26 mouse cellular contexts compared by ENCODE assay signal in the genomic region with DNA sequence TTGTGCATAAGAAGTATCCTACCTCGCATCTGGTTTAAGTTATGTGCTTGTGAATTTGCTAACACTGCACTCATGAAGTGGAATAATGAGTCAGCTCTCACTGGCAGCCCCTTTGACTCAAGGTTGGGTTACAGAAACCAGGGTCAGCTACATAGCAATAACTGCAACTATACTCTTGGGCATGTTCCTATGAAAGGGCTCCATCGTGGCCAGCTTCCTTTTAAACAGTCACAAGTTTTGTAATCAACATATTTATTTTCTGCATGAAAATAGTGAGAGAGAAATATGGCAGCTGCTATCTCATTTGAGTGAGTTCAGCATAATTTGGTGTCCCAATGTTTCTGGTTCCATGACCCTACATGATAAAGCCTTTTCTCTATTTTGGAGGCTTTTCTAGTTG.
DNase-seq lines count a peak whose midpoint lies in the region; ATAC-seq lines count a peak whose summit lies in the region.
"Had no signal": no experiment of that assay in that cellular context is flagged by ENCODE, and none has a peak within 500 bp of the region (broad histone marks: within the 10 kb centered on the region; RNA-seq: fewer than 3 reads in every experiment).

No protein-coding gene starts in this region.

- WGBS in embryonic facial prominence, embryonic 11.5 days, result 54% methylated on average over 2 of the region's 2 CpGs
- WGBS in embryonic facial prominence, embryonic 10.5 days, result 79% methylated on average over 2 of the region's 2 CpGs
- WGBS in embryonic facial prominence, embryonic 14.5 days, result 40% methylated on average over 2 of the region's 2 CpGs
- 46% methylated on average over 2 of the region's 2 CpGs for WGBS in lung, embryonic 16.5 days

- peak; percentile 38 for DNase-seq in embryonic facial prominence, embryonic 11.5 days (ENCODE audit: low spot score)
- DNase-seq in embryonic facial prominence, embryonic 10.5 days (ENCODE audit: low spot score), result no peak
- DNase-seq in embryonic facial prominence, embryonic 14.5 days (ENCODE audit: low spot score), result peak; percentile 31
- peak; percentile 12 for DNase-seq in lung, postnatal 36 days
- DNase-seq in left cerebral cortex, adult 9 months (ENCODE audit: low spot score in 2 of 2), result no peak
- DNase-seq in testis, postnatal 14 days (ENCODE audit: low spot score), result no peak
- DNase-seq: adrenal gland, postnatal 10 days; cerebellum, adult 9-10 months; gastrocnemius, adult 2 months; heart, adult 2 months; heart, postnatal 4 days; kidney, adult 18-20 months; kidney, postnatal 25 days; liver; thymus, postnatal 14 days had no signal

- H3K9me3 ChIP-seq in embryonic facial prominence, embryonic 11.5 days (replicated peaks; ENCODE audit: control insufficient read depth, low read length), result no peaks in the 10 kb centered on the region
- H3K9me3 ChIP-seq in embryonic facial prominence, embryonic 10.5 days, result no peaks in the 10 kb centered on the region
- H3K9me3 ChIP-seq in embryonic facial prominence, embryonic 14.5 days (ENCODE audit: control insufficient read depth, low read length), result no peaks in the 10 kb centered on the region
- H3K9me3 ChIP-seq in lung, embryonic 16.5 days (ENCODE audit: control insufficient read depth, low read length), result no peaks in the 10 kb centered on the region
- H3K9me3 ChIP-seq: forebrain, embryonic 10.5 days; forebrain, embryonic 15.5 days; heart, embryonic 12.5 days; hindbrain, embryonic 13.5 days; kidney, embryonic 15.5 days; midbrain, embryonic 13.5 days; neural tube, embryonic 13.5 days had no signal

- H3K4me2 ChIP-seq in embryonic facial prominence, embryonic 11.5 days (ENCODE audit: low read depth, low read length), result no peak overlapping the region
- no peak overlapping the region for H3K4me2 ChIP-seq in embryonic facial prominence, embryonic 14.5 days (ENCODE audit: low read depth, low read length)
- no peak overlapping the region for H3K4me2 ChIP-seq in lung, embryonic 16.5 days (ENCODE audit: low read depth, low read length)
- H3K4me2 ChIP-seq: forebrain, embryonic 15.5 days; heart, embryonic 12.5 days; hindbrain, embryonic 13.5 days; kidney, embryonic 15.5 days; midbrain, embryonic 13.5 days; neural tube, embryonic 13.5 days had no signal

- H3K36me3 ChIP-seq in embryonic facial prominence, embryonic 11.5 days (replicated peaks; ENCODE audit: control insufficient read depth, insufficient read depth, low read depth, low read length), result no peaks in the 10 kb centered on the region
- no peaks in the 10 kb centered on the region for H3K36me3 ChIP-seq in embryonic facial prominence, embryonic 10.5 days (replicated peaks)
- H3K36me3 ChIP-seq in embryonic facial prominence, embryonic 14.5 days (ENCODE audit: control insufficient read depth, insufficient read depth, low read length), result no peaks in the 10 kb centered on the region
- H3K36me3 ChIP-seq in lung, embryonic 16.5 days (ENCODE audit: control insufficient read depth, insufficient read depth, low read length), result no peaks in the 10 kb centered on the region
- H3K36me3 ChIP-seq: forebrain, embryonic 10.5 days; forebrain, embryonic 15.5 days; heart, embryonic 12.5 days; hindbrain, embryonic 13.5 days; kidney, embryonic 15.5 days; midbrain, embryonic 13.5 days; neural tube, embryonic 13.5 days had no signal

- H3K27ac ChIP-seq in embryonic facial prominence, embryonic 11.5 days (replicated peaks; ENCODE audit: low read depth, low read length), result no peak overlapping the region
- H3K27ac ChIP-seq in embryonic facial prominence, embryonic 10.5 days (replicated peaks), result no peak overlapping the region
- no peak overlapping the region for H3K27ac ChIP-seq in embryonic facial prominence, embryonic 14.5 days (replicated peaks; ENCODE audit: low read depth, low read length)
- no peak overlapping the region for H3K27ac ChIP-seq in lung, embryonic 16.5 days (ENCODE audit: low read length)
- H3K27ac ChIP-seq: forebrain, embryonic 10.5 days; forebrain, embryonic 15.5 days; gastrocnemius, adult 2 months; heart, adult 2 months; hindbrain, embryonic 13.5 days; kidney, embryonic 15.5 days; liver, embryonic 14.5 days; macrophage; midbrain, embryonic 13.5 days; neural tube, embryonic 13.5 days had no signal

- no peaks in the 10 kb centered on the region for H3K4me1 ChIP-seq in embryonic facial prominence, embryonic 11.5 days (ENCODE audit: control insufficient read depth, insufficient read depth, low read length)
- no peaks in the 10 kb centered on the region for H3K4me1 ChIP-seq in embryonic facial prominence, embryonic 10.5 days
- no peaks in the 10 kb centered on the region for H3K4me1 ChIP-seq in embryonic facial prominence, embryonic 14.5 days (ENCODE audit: control insufficient read depth, insufficient read depth, low read length)
- no peaks in the 10 kb centered on the region for H3K4me1 ChIP-seq in lung, embryonic 16.5 days (replicated peaks; ENCODE audit: control insufficient read depth, insufficient read depth, low read length)
- H3K4me1 ChIP-seq: forebrain, embryonic 10.5 days; forebrain, embryonic 15.5 days; heart, embryonic 12.5 days; hindbrain, embryonic 13.5 days; kidney, embryonic 15.5 days; midbrain, embryonic 13.5 days; neural tube, embryonic 13.5 days had no signal

- H3K9ac ChIP-seq in embryonic facial prominence, embryonic 11.5 days (replicated peaks; ENCODE audit: low read length), result no peak overlapping the region
- H3K9ac ChIP-seq in embryonic facial prominence, embryonic 14.5 days (ENCODE audit: low read depth, low read length), result no peak overlapping the region
- no peak overlapping the region for H3K9ac ChIP-seq in lung, embryonic 16.5 days (ENCODE audit: low read length)
- H3K9ac ChIP-seq: forebrain, embryonic 15.5 days; heart, embryonic 12.5 days; hindbrain, embryonic 13.5 days; kidney, embryonic 15.5 days; liver, embryonic 14.5 days; midbrain, embryonic 13.5 days; neural tube, embryonic 13.5 days had no signal

- no peak for ATAC-seq in embryonic facial prominence, embryonic 11.5 days (replicated peaks; ENCODE audit: insufficient number of reproducible peaks, low FRiP score, low TSS enrichment, low read depth)
- no peak for ATAC-seq in embryonic facial prominence, embryonic 14.5 days (ENCODE audit: low read depth)
- ATAC-seq in lung, embryonic 16.5 days (ENCODE audit: low read depth), result peak; percentile 87
- ATAC-seq: forebrain, embryonic 15.5 days; midbrain, embryonic 13.5 days; Patski had no signal

- H3K27me3 ChIP-seq in embryonic facial prominence, embryonic 11.5 days (ENCODE audit: control insufficient read depth, insufficient read depth, low read length), result no peaks in the 10 kb centered on the region
- no peaks in the 10 kb centered on the region for H3K27me3 ChIP-seq in embryonic facial prominence, embryonic 10.5 days (replicated peaks; ENCODE audit: low read depth, poor library complexity, severe bottlenecking)
- no peaks in the 10 kb centered on the region for H3K27me3 ChIP-seq in embryonic facial prominence, embryonic 14.5 days (replicated peaks; ENCODE audit: control insufficient read depth, insufficient read depth, low read length)
- H3K27me3 ChIP-seq in lung, embryonic 16.5 days (ENCODE audit: control insufficient read depth, insufficient read depth, low read depth, low read length), result no peaks in the 10 kb centered on the region
- H3K27me3 ChIP-seq: forebrain, embryonic 15.5 days; heart, embryonic 12.5 days; hindbrain, embryonic 13.5 days; kidney, embryonic 15.5 days; midbrain, embryonic 13.5 days; neural tube, embryonic 13.5 days; Patski had no signal

- no peak overlapping the region for H3K4me3 ChIP-seq in embryonic facial prominence, embryonic 11.5 days (ENCODE audit: low read depth, low read length)
- H3K4me3 ChIP-seq in embryonic facial prominence, embryonic 10.5 days, result no peak overlapping the region
- no peak overlapping the region for H3K4me3 ChIP-seq in embryonic facial prominence, embryonic 14.5 days (ENCODE audit: low read depth, low read length)
- H3K4me3 ChIP-seq in lung, embryonic 16.5 days (ENCODE audit: low read length), result no peak overlapping the region
- H3K4me3 ChIP-seq: forebrain, embryonic 10.5 days; forebrain, embryonic 15.5 days; gastrocnemius, adult 2 months; heart, adult 2 months; heart, embryonic 12.5 days; hindbrain, embryonic 13.5 days; kidney, embryonic 15.5 days; midbrain, embryonic 13.5 days; neural tube, embryonic 13.5 days had no signal

Comparison
In these comparisons a context has a peak if more than half of its experiments do, and no peak if none do; other contexts are left out.
1. DNase-seq: peak in embryonic facial prominence, embryonic 11.5 days (single experiment), embryonic facial prominence, embryonic 14.5 days (single experiment) and lung, postnatal 36 days (single experiment); none in embryonic facial prominence, embryonic 10.5 days (single experiment), left cerebral cortex, adult 9 months (0 of 2) and testis, postnatal 14 days (single experiment).